Mouse (Mus musculus): ENCODE data around the gene Fpr3. TPM values are rescaled to one million over a fixed set of nuclear protein-coding genes. Genes with fewer than 3 reads are reported as not detected.
A peak's percentile ranks its signal among the peaks of the same experiment; 100 is the strongest.
"Not testable (repeated sequence)": the region's sequence is repeated elsewhere in the genome, so short reads cannot be mapped to it uniquely, and the experiment has no call there.

Fpr3 gene
- not detected for total RNA-seq (2021)
- long read RNA-seq, experiment 1: 0 reads
- long read RNA-seq, experiment 2: 0 reads

- no peak for DNase-seq
- intact Hi-C loops (cut with DNase I): no loop called here
Observed at GRCm38 (mm10) chr17:17887774-17888248, at the start of gene Fpr3, which contains the start of gene Fpr2. Gene Fpr3 (plus strand): TSS chr17:17887852. Gene Fpr2 (plus strand): TSS chr17:17887824.

- intact Hi-C loops (cut with DNase I): loop anchor here (5.0 to 10.0 kb wide), 3 partner anchors 57 to 773 kb away; partner anchors contain the start of gene Zfp960
- DNase-seq: peak; percentile 96
Observed at GRCm38 (mm10) chr17:17837919-17838701, 49.5 kb upstream of the Fpr3 start.

- intact Hi-C loops (cut with DNase I): loop anchor here (5.0 to 10.0 kb wide), 3 partner anchors 56 to 774 kb away; partner anchors contain the start of gene Zfp960
- no peak for DNase-seq
Observed at GRCm38 (mm10) chr17:17839276-17839675, 48.4 kb upstream of the Fpr3 start.

GRCm38 (mm10) chr17:17840796-17841195, 46.9 kb upstream of the Fpr3 start:
- intact Hi-C loops (cut with DNase I): no loop called here
- DNase-seq: no peak

DNA sequence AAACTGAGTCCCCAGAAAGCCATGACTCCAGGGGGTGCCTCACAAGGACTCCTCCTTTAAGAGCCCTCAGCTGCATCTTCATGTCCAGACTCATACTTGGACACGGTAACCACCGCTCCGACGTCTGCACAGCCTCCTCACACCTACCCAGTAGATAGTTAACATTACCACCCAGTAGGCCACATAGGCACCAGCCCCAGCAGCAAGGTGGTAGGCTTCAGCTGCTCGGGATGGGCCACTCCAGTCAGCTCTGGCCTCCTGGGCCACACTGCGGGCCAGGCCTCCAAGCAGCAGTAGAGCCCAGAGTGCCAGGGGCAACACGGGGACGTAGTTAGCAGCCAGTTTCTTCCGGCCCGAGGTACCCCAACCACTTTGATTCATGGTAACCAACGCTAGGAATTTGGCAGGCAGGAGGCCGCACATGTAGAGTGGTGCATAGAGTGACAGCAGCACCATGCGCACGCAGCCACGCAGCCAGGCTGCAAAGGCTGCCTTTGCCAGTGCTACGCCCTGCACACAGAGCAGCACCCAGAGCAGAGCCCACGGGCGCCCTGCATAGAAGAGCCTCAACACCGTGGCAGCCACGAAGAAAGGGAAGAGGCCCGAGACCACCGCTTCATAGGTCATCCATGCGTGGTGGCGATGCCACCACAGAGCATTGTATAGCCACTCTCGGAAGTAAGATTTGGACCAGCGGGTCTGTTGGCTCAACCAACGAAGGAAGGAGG, 44.0 kb upstream of the Fpr3 start:
- intact Hi-C loops (cut with DNase I): no loop called here

DNA sequence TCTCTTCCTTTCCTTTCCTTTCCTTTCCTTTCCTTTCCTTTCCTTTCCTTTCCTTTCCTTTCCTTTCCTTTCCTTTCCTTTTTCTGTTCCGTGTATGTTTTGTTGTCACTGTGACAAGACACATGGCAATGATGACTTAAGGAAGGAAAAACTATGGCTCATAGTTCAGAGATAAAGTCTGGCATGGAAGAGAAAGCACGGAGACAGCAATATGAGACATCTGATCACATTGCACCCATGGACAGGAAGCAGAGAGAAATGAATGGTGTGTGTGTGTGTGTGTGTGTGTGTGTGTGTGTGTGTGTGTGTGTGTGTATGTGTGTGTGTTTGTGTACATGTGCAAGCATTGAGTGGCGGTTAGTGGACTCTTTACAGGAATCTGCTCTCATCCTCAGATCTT, 43.0 kb upstream of the Fpr3 start:
- intact Hi-C loops (cut with DNase I); DNase-seq: not testable (repeated sequence)

More for the DNA sequence above, 44.0 kb upstream of the Fpr3 start:
- no peak for DNase-seq

- DNase-seq: no peak
- intact Hi-C loops (cut with DNase I): no loop called here
Observed at GRCm38 (mm10) chr17:17845187-17846027, 42.2 kb upstream of the Fpr3 start.

DNA sequence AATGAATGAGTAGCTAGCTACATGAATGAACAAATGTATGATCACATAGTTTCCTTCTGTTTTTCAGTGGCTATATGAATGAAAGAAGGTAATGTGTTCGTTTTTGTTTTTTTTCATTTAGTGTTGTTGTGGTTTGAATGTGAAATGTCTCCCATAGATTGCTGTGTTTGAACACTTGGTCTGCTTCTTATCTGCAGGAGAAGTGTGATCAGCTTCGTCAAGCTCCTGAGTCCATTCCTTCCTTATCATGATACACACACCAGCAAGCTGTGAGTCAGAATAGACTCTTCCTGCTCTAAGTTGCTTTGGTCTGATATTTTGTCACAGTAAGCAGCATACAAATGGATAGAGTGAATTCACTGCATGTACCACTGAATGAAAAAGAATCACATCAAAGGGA, 38.7 kb upstream of the Fpr3 start:
- intact Hi-C loops (cut with DNase I): no loop called here
- no peak for DNase-seq

GRCm38 (mm10) chr17:17849906-17850712, 37.5 kb upstream of the Fpr3 start:
- no peak for DNase-seq
- intact Hi-C loops (cut with DNase I): loop anchor here (5.0 kb wide), 1 partner anchor 47 kb away; no protein-coding TSS in a partner anchor

DNA sequence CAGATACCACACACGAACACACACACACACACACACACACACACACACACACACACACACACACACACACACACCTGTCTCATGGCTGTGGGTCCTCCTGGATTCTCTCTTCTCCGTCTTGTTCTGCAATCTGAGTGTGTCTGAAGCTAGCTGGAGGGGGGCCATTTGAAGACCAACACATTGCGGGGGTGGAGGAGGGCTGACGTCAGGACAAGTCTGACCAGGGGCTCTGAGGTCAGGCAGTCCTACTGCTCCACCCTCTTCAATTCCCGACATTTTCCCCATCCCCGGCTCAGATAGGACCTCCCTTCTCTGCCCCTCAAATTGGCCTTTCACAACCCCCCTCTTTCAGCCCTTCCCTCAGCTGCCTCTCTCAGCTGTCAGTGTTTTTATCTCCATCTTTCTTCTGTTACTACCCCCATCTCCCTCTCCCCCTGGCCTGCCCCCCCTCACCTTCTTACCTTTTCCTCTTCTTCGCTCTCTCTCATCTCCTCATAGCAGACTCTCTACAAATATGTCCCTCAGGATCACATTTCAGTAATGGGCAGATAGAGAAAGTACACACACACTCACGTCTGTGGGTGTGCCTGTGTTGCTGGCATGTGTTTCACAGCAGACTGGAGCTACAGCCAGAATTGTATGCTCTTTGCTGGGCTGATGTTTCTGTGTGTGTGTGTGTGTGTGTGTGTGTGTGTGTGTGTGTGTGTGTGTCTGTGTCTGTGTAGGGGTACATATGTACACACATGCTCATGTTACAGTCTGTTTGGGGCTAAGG, 32.4 kb upstream of the Fpr3 start, which contains the start of gene Has1:
Gene Has1, minus strand, starts transcription at position 142 of the 775 bp plus-strand sequence.
- intact Hi-C loops (cut with DNase I): no loop called here

GRCm38 (mm10) chr17:17856612-17857011, 31.0 kb upstream of the Fpr3 start:
- intact Hi-C loops (cut with DNase I): no loop called here
- DNase-seq: no peak

More for the DNA sequence above, 32.4 kb upstream of the Fpr3 start, which contains the start of gene Has1:
- no peak for DNase-seq

- intact Hi-C loops (cut with DNase I): no loop called here
- DNase-seq: no peak
Observed at GRCm38 (mm10) chr17:17857446-17857845, 30.2 kb upstream of the Fpr3 start.

DNA sequence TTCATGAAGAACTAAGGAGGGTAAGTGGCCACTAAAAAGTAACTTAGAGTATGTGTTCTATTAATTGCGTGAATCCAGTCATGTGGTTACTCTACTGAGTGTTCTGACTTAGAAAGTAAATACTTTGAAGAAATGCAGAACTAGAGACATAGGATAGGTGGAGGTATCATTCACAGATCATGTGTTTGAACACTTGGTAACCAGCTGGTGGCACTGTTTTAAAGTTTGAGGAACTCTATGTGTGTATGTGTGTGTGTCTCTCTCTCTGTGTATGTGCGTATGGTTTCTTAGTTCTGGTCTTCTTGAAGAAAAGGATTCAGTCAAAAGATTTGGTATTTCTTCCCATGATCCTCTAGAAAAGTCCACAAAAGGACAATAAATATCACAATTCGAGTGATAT, 27.5 kb upstream of the Fpr3 start:
- intact Hi-C loops (cut with DNase I): no loop called here

DNA sequence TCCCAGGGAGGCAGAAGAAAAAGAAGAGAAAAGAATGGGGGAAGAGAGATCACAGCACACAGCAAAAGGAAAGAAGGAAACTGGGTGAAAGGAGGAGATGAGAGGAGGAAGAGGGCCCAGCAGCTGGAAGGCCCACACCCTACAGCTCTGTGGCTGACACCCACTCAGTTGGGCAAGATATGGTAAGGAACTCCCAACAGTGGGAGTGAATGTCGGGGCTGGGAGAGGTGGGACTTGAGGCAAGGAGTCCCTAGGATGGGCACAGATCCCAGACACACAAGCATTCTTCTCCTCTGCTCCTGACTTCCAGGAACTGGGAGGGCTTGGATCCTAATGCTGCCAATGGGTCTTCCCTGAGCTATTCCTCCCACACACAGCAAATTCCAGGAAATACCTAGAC, 25.3 kb upstream of the Fpr3 start:
- DNase-seq: peak in 1 of 2 experiments; percentile 23
- intact Hi-C loops (cut with DNase I): no loop called here

More for the DNA sequence above, 27.5 kb upstream of the Fpr3 start:
- DNase-seq: no peak

DNA sequence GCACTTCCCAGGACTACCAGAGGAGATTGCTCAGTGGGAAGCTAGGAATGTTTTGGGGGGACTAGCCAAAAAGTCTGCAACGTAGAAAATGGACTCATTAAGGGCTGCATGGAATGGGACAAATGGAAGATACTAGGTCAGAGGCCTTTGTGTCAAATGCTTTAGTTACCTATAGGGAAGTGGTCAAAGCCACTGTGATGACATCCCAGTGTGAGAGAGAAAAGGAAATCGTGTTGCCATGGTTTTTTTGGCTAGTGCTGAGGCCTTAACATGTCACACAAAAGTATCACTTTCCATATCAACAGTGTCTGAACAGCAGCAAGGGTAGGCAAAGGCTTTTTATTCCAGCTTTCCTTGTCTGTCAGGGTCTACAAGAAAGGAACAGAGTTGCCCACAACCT, 22.5 kb upstream of the Fpr3 start:
- intact Hi-C loops (cut with DNase I): no loop called here
- no peak for DNase-seq

- no peak for DNase-seq
- intact Hi-C loops (cut with DNase I): no loop called here
Observed at GRCm38 (mm10) chr17:17866801-17867469, 20.7 kb upstream of the Fpr3 start.

DNA sequence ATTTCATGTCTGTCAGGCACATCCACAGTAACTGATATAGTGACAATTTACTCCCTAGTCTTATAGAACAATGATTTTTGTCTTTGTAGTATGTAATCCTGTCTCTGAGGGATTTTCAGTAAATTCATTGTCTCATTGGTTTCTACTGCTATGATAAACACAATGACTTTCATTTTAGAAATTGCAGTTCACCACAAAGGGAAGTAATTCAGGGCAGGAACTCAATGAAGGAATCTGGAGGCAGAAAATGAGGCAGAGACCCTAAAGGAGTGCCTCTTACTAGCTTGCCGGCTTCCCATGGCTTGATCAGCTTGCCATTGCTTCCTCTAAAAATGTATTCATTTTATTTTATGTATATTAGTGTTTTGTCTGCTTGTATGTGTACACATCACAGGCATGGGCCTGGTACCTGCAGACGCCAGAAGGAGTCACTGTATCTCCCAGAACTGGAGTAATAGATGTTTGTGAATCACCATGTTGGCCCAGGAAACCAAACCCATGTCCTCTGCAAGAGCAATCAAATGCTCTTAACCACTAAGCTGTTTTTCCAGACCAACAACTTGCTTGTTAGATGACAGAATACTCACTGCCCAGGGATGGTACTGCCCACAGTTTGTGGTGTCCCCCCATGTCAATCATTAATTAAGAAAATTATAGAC, 16.6 kb upstream of the Fpr3 start:
- no peak for DNase-seq
- intact Hi-C loops (cut with DNase I): no loop called here

DNA sequence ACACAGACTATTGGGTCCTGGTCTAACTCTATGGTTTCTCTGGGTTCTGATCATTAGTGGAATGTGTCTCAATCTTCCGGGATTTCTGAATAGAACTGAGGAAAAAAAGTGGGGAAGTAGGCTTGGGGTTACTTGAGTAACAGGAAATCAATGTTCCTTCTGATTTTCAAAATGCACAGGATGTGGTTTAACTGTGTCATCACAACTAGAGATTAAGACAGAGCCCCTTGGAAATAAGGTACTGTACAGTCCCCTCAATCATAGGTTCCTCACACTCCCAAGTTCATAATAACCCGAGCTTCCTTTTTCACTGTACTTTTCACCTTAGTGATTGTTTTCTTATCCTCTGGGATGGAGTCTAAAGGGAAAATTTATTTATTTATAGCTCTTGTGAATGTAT, 16.0 kb upstream of the Fpr3 start:
- intact Hi-C loops (cut with DNase I): no loop called here
- no peak for DNase-seq

All from heart, postnatal 14 days (tissue).